Mouse (Mus musculus) heart, embryonic 16.5 days (tissue): ENCODE results near the gene Arid3a. TPM values are rescaled to one million over a fixed set of nuclear protein-coding genes. Genes with fewer than 3 reads are reported as not detected.

Source experiments
- ATAC-seq: fragments of 200-750 bp; cut with Nextera tagmentation; replicated peaks from 2 replicates; pipeline ENCODE4 v1.8.0; 2017; ENCODE audit warnings: moderate number of reproducible peaks; ENCODE audit not compliant: insufficient read depth, low FRiP score; ENCODE audit errors: extremely low read depth
- H3K27ac ChIP-seq: fragments of 300-500 bp; sonication (generic); 2 replicates; pipeline ENCODE4 v1.5.1; 2014; ENCODE audit warnings: mild to moderate bottlenecking, low read length, control low read depth, moderate library complexity
- H3K27me3 ChIP-seq: fragments of 300-500 bp; sonication (generic); 2 replicates; pipeline ENCODE4 v1.6.1; 2014; ENCODE audit warnings: low read length, mixed read lengths; ENCODE audit not compliant: control insufficient read depth, insufficient read depth
- H3K36me3 ChIP-seq: fragments of 300-500 bp; sonication (generic); 2 replicates; pipeline ENCODE4 v1.6.1; 2014; ENCODE audit not compliant: control insufficient read depth, insufficient read depth
- H3K4me1 ChIP-seq: fragments of 300-500 bp; sonication (generic); 2 replicates; pipeline ENCODE4 v1.6.1; 2014; ENCODE audit warnings: low read length, mixed read lengths; ENCODE audit not compliant: control insufficient read depth, insufficient read depth
- H3K4me2 ChIP-seq: fragments of 300-500 bp; sonication (generic); 2 replicates; pipeline ENCODE4 v1.6.1; 2014; ENCODE audit warnings: low read depth, mild to moderate bottlenecking, control low read depth, low read length
- H3K4me3 ChIP-seq: fragments of 300-500 bp; sonication (generic); 2 replicates; pipeline ENCODE4 v1.5.1; 2014; ENCODE audit warnings: mild to moderate bottlenecking, control low read depth, low read length
- H3K9ac ChIP-seq: fragments of 300-500 bp; sonication (generic); 2 replicates; pipeline ENCODE4 v1.6.1; 2014; ENCODE audit warnings: low read length, control low read depth
- H3K9me3 ChIP-seq: fragments of 300-500 bp; sonication (generic); replicated peaks from 2 replicates; pipeline ENCODE4 v1.6.1; 2016; ENCODE audit warnings: low read length; ENCODE audit not compliant: control insufficient read depth
- WGBS: fragments of 180-500 bp; shearing (Covaris S2); extraction: QIAGEN DNeasy Blood & Tissue Kit; methylation state at CpG from one replicate; pipeline ENCODE4 v1.1.7; 2014; 5-methylcytosine and 5-hydroxymethylcytosine counted together
- polyA plus RNA-seq: library from polyadenylated mRNA; unstranded; fragments of >200 nt; fragmentation: Nextera tagmentation; extraction: Ambion mirVana; gene quantifications from 2 replicates; pipeline ENCODE4 v1.2.1, GENCODE M21; 2015

Arid3a gene
- polyA plus RNA-seq, 1 experiment from 2014 or later, result 1.5 TPM

- Histone ChIP-seq H3K4me3 (peak overlapping the region; percentile 36), H3K9ac (no peak overlapping the region), H3K4me1 (peaks cover 62% of the 10 kb centered on the region), H3K27ac (peak overlapping the region; percentile 66), H3K4me2 (peak overlapping the region; percentile 60), H3K9me3 (no peaks in the 10 kb centered on the region), H3K36me3 (no peaks in the 10 kb centered on the region), H3K27me3 (no peaks in the 10 kb centered on the region)
- 27% methylated on average over 10 of the region's 10 CpGs for WGBS
- ATAC-seq, result no peak
Observed at GRCm38 (mm10) chr10:79936284-79936910, 9.6 kb downstream of the Arid3a start.

- H3K36me3 ChIP-seq, result no peaks in the 10 kb centered on the region
- peak; percentile 80 for ATAC-seq
- 28% methylated on average over 27 of the region's 27 CpGs for WGBS
- H3K4me2 ChIP-seq, result peak overlapping the region; percentile 60
- H3K4me3 ChIP-seq, result peak overlapping the region; percentile 36
- peak overlapping the region; percentile 66 for H3K27ac ChIP-seq
- H3K9ac ChIP-seq, result peak overlapping the region; percentile 52; the same call in 1 of the 2 replicates
- H3K27me3 ChIP-seq, result no peaks in the 10 kb centered on the region
- H3K9me3 ChIP-seq, result no peaks in the 10 kb centered on the region
- H3K4me1 ChIP-seq, result peaks cover 62% of the 10 kb centered on the region
Observed at GRCm38 (mm10) chr10:79936911-79937441, 10.1 kb downstream of the Arid3a start.

GRCm38 (mm10) chr10:79937775-79938526, 11.1 kb downstream of the Arid3a start:
- Histone ChIP-seq H3K9ac (no peak overlapping the region), H3K27ac (no peak overlapping the region), H3K4me2 (peak overlapping the region; percentile 60), H3K4me3 (no peak overlapping the region), H3K4me1 (peaks cover 53% of the 10 kb centered on the region), H3K27me3 (no peaks in the 10 kb centered on the region), H3K36me3 (no peaks in the 10 kb centered on the region), H3K9me3 (no peaks in the 10 kb centered on the region)
- 81% methylated on average over 11 of the region's 11 CpGs for WGBS
- no peak for ATAC-seq

- no peak for ATAC-seq
- H3K4me2 ChIP-seq, result 0 out of 2 replicates have a peak overlapping the region, but pooled peaks have one; percentile 5
- H3K27me3 ChIP-seq, result no peaks in the 10 kb centered on the region
- no peak overlapping the region for H3K27ac ChIP-seq
- H3K4me1 ChIP-seq, result peaks cover 37% of the 10 kb centered on the region
- no peak overlapping the region for H3K4me3 ChIP-seq
- H3K9ac ChIP-seq, result no peak overlapping the region
- 34% methylated on average over 7 of the region's 7 CpGs for WGBS
- H3K36me3 ChIP-seq, result no peaks in the 10 kb centered on the region
- no peaks in the 10 kb centered on the region for H3K9me3 ChIP-seq
Observed at GRCm38 (mm10) chr10:79940749-79941148, 13.9 kb downstream of the Arid3a start.

GRCm38 (mm10) chr10:79942988-79943387, 16.1 kb downstream of the Arid3a start:
- 96% methylated on average over 1 of the region's 1 CpGs for WGBS
- no peak overlapping the region for H3K4me2 ChIP-seq
- no peaks in the 10 kb centered on the region for H3K27me3 ChIP-seq
- no peaks in the 10 kb centered on the region for H3K9me3 ChIP-seq
- peaks cover 24% of the 10 kb centered on the region for H3K4me1 ChIP-seq
- H3K4me3 ChIP-seq, result no peak overlapping the region
- no peak overlapping the region for H3K9ac ChIP-seq
- H3K27ac ChIP-seq, result no peak overlapping the region
- no peak for ATAC-seq
- H3K36me3 ChIP-seq, result no peaks in the 10 kb centered on the region

- Histone ChIP-seq H3K9ac (no peak overlapping the region), H3K4me1 (peaks cover 23% of the 10 kb centered on the region), H3K36me3 (no peaks in the 10 kb centered on the region), H3K9me3 (no peaks in the 10 kb centered on the region), H3K4me2 (no peak overlapping the region), H3K27ac (no peak overlapping the region), H3K4me3 (no peak overlapping the region), H3K27me3 (no peaks in the 10 kb centered on the region)
- WGBS, result 73% methylated on average over 9 of the region's 9 CpGs
- no peak for ATAC-seq
Observed at GRCm38 (mm10) chr10:79943471-79943901, 16.6 kb downstream of the Arid3a start.

GRCm38 (mm10) chr10:79945507-79946234, 18.8 kb downstream of the Arid3a start:
- no peak overlapping the region for H3K4me2 ChIP-seq

GRCm38 (mm10) chr10:79946752-79947322, 20.0 kb downstream of the Arid3a start:
- 35% methylated on average over 7 of the region's 7 CpGs for WGBS
- Histone ChIP-seq H3K27me3 (no peaks in the 10 kb centered on the region), H3K4me3 (no peak overlapping the region), H3K4me2 (no peak overlapping the region; the same call in 1 of the 2 replicates), H3K36me3 (peaks cover 14% of the 10 kb centered on the region), H3K4me1 (peaks cover 10% of the 10 kb centered on the region; the same call in 1 of the 2 replicates), H3K9me3 (no peaks in the 10 kb centered on the region), H3K9ac (no peak overlapping the region), H3K27ac (no peak overlapping the region)
- ATAC-seq, result no peak

More at GRCm38 (mm10) chr10:79945507-79946234, 18.8 kb downstream of the Arid3a start:
- no peak overlapping the region for H3K4me3 ChIP-seq
- H3K27me3 ChIP-seq, result no peaks in the 10 kb centered on the region
- H3K36me3 ChIP-seq, result peaks cover 4% of the 10 kb centered on the region; the same call in 1 of the 2 replicates
- peaks cover 13% of the 10 kb centered on the region for H3K4me1 ChIP-seq
- H3K9me3 ChIP-seq, result no peaks in the 10 kb centered on the region
- 0 out of 2 replicates have a peak overlapping the region, but pooled peaks have one; percentile 5 for H3K9ac ChIP-seq
- H3K27ac ChIP-seq, result no peak overlapping the region
- ATAC-seq, result no peak
- WGBS, result 40% methylated on average over 16 of the region's 16 CpGs
